Mouse (Mus musculus): ENCODE results near the gene Smco2. TPM values are rescaled to one million over a fixed set of nuclear protein-coding genes. Genes with fewer than 3 reads are reported as not detected.
"Not testable (repeated sequence)": the region's sequence is repeated elsewhere in the genome, so short reads cannot be mapped to it uniquely, and the experiment has no call there.

Gene Smco2
- total RNA-seq, 1 experiment from 2014 or later: not detected

- ATAC-seq (replicated peaks; ENCODE audit: insufficient number of reproducible peaks, low FRiP score, low TSS enrichment, poor library complexity, severe bottlenecking): no peak
Observed at GRCm38 (mm10) chr6:146851916-146852315, 2.0 kb downstream of the Smco2 start.

GRCm38 (mm10) chr6:146852739-146853138, 2.8 kb downstream of the Smco2 start:
- no peak for ATAC-seq (replicated peaks; ENCODE audit: insufficient number of reproducible peaks, low FRiP score, low TSS enrichment, poor library complexity, severe bottlenecking)

GRCm38 (mm10) chr6:146855185-146855584, 5.3 kb downstream of the Smco2 start:
- ATAC-seq (replicated peaks; ENCODE audit: insufficient number of reproducible peaks, low FRiP score, low TSS enrichment, poor library complexity, severe bottlenecking): no peak

- ATAC-seq (replicated peaks; ENCODE audit: insufficient number of reproducible peaks, low FRiP score, low TSS enrichment, poor library complexity, severe bottlenecking): no peak
Observed at GRCm38 (mm10) chr6:146857386-146857785, 7.5 kb downstream of the Smco2 start.

- no peak for ATAC-seq (replicated peaks; ENCODE audit: insufficient number of reproducible peaks, low FRiP score, low TSS enrichment, poor library complexity, severe bottlenecking)
Observed at GRCm38 (mm10) chr6:146863154-146863553, 13.2 kb downstream of the Smco2 start.

- ATAC-seq (replicated peaks; ENCODE audit: insufficient number of reproducible peaks, low FRiP score, low TSS enrichment, poor library complexity, severe bottlenecking): not testable (repeated sequence)
Observed at GRCm38 (mm10) chr6:146864370-146864769, 14.5 kb downstream of the Smco2 start.

- no peak for ATAC-seq (replicated peaks; ENCODE audit: insufficient number of reproducible peaks, low FRiP score, low TSS enrichment, poor library complexity, severe bottlenecking)
Observed at GRCm38 (mm10) chr6:146865701-146866100, 15.8 kb downstream of the Smco2 start.

GRCm38 (mm10) chr6:146871975-146872374, 22.1 kb downstream of the Smco2 start:
- ATAC-seq (replicated peaks; ENCODE audit: insufficient number of reproducible peaks, low FRiP score, low TSS enrichment, poor library complexity, severe bottlenecking): no peak

GRCm38 (mm10) chr6:146874415-146874814, 24.5 kb downstream of the Smco2 start:
- ATAC-seq (replicated peaks; ENCODE audit: insufficient number of reproducible peaks, low FRiP score, low TSS enrichment, poor library complexity, severe bottlenecking): no peak

- no peak for ATAC-seq (replicated peaks; ENCODE audit: insufficient number of reproducible peaks, low FRiP score, low TSS enrichment, poor library complexity, severe bottlenecking)
Observed at GRCm38 (mm10) chr6:146876820-146877219, 26.9 kb downstream of the Smco2 start.

GRCm38 (mm10) chr6:146877425-146878045, 27.6 kb downstream of the Smco2 start:
- no peak for ATAC-seq (replicated peaks; ENCODE audit: insufficient number of reproducible peaks, low FRiP score, low TSS enrichment, poor library complexity, severe bottlenecking)

GRCm38 (mm10) chr6:146878926-146879325, 29.0 kb downstream of the Smco2 start:
- no peak for ATAC-seq (replicated peaks; ENCODE audit: insufficient number of reproducible peaks, low FRiP score, low TSS enrichment, poor library complexity, severe bottlenecking)

- ATAC-seq (replicated peaks; ENCODE audit: insufficient number of reproducible peaks, low FRiP score, low TSS enrichment, poor library complexity, severe bottlenecking): no peak
Observed at GRCm38 (mm10) chr6:146879856-146880255, 30.0 kb downstream of the Smco2 start.

GRCm38 (mm10) chr6:146880296-146880695, 30.4 kb downstream of the Smco2 start:
- no peak for ATAC-seq (replicated peaks; ENCODE audit: insufficient number of reproducible peaks, low FRiP score, low TSS enrichment, poor library complexity, severe bottlenecking)

GRCm38 (mm10) chr6:146881896-146882770, 32.2 kb downstream of the Smco2 start:
- ATAC-seq (replicated peaks; ENCODE audit: insufficient number of reproducible peaks, low FRiP score, low TSS enrichment, poor library complexity, severe bottlenecking): no peak

GRCm38 (mm10) chr6:146883426-146883825, 33.5 kb downstream of the Smco2 start:
- ATAC-seq (replicated peaks; ENCODE audit: insufficient number of reproducible peaks, low FRiP score, low TSS enrichment, poor library complexity, severe bottlenecking): no peak

GRCm38 (mm10) chr6:146884171-146884570, 34.3 kb downstream of the Smco2 start:
- no peak for ATAC-seq (replicated peaks; ENCODE audit: insufficient number of reproducible peaks, low FRiP score, low TSS enrichment, poor library complexity, severe bottlenecking)

GRCm38 (mm10) chr6:146884851-146885250, 34.9 kb downstream of the Smco2 start:
- no peak for ATAC-seq (replicated peaks; ENCODE audit: insufficient number of reproducible peaks, low FRiP score, low TSS enrichment, poor library complexity, severe bottlenecking)

GRCm38 (mm10) chr6:146887958-146888659, 38.2 kb downstream of the Smco2 start, which contains the start of gene Ppfibp1:
Ppfibp1 (plus strand) TSS chr6:146888487.
- ATAC-seq (replicated peaks; ENCODE audit: insufficient number of reproducible peaks, low FRiP score, low TSS enrichment, poor library complexity, severe bottlenecking): peak; percentile 79

All from monocyte, adult 5-6 weeks (primary cell).